8 mouse cellular contexts compared by ENCODE assay signal in the genomic region with DNA sequence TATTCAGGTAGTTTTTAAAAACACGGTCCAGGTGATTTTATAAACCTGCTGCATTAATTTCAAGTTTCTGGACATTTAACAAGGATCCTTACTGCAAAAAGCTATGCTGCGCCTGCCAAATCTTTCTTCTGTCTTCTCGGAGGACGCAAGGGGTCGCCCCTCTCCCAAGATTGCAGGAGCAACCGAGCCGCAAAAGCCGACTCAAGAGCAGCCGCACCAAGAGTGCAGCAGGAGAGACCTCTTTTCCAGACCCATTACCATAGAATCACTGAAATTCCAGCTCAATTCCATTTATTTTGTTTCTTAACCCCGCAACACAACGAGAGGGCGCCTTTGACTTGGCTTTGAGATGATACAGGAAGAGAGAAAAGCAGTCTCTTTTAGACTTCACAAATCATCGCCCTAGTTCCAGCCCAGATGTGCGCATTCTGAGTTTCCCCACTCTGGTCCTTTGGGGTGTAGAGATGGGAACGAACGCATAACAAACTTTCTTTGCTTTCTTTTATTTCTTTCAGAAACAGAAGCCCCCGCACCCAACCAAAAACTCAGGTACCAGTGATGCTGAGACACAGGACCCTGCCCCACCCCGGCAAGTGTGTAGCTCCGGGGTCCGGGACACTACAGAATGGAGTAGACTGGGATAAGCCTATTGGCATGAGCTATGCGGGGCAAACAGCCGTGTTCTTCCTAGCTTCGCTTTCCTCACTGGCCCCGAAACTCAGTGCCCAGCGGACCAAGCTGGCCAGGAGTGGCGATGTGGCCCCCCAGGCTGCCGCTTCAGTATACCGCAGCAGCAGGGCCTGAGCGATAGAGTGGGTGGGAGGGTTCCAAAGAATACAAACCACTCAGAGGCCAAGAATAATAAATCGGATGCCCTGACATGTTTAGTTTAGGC. TPM values are rescaled to one million over a fixed set of nuclear protein-coding genes. Genes with fewer than 3 reads are reported as not detected.
DNase-seq lines count a peak whose midpoint lies in the region; ATAC-seq and TF ChIP-seq lines count a peak whose summit lies in the region.

No protein-coding gene starts in this region.

- H3K9me3 ChIP-seq in G1E (replicated peaks), result no peaks in the 10 kb centered on the region
- no peaks in the 10 kb centered on the region for H3K9me3 ChIP-seq in liver, embryonic 15.5 days (replicated peaks)
- no peaks in the 10 kb centered on the region for H3K9me3 ChIP-seq in neural tube, embryonic 14.5 days (ENCODE audit: control insufficient read depth, low read length)

- intact Hi-C loops in heart, postnatal 36 days (cut with DNase I), result loop anchor here (2.0 to 5.0 kb wide), 2 partner anchors 269 to 886 kb away; no protein-coding TSS in a partner anchor

- 0 out of 2 replicates have a peak overlapping the region, but pooled peaks have one; percentile 1 for H3K4me2 ChIP-seq in liver, embryonic 15.5 days
- peak overlapping the region; percentile 99 for H3K4me2 ChIP-seq in neural tube, embryonic 14.5 days (ENCODE audit: low read depth, low read length)

- peaks cover 29% of the 10 kb centered on the region for H3K4me1 ChIP-seq in G1E (ENCODE audit: insufficient read depth, low read depth, low read length)
- H3K4me1 ChIP-seq in liver, embryonic 15.5 days (replicated peaks), result 0 out of 2 replicates have a peak, but pooled peaks cover 2% of the 10 kb centered on the region
- peaks cover 11% of the 10 kb centered on the region for H3K4me1 ChIP-seq in neural tube, embryonic 14.5 days (ENCODE audit: control insufficient read depth, insufficient read depth, low read length)

- ATAC-seq in G1E (ENCODE audit: extremely low read depth, insufficient number of reproducible peaks, low FRiP score, poor library complexity, severe bottlenecking), result peak; percentile 68; the same call in 1 of the 2 replicates
- ATAC-seq in liver, embryonic 15.5 days (ENCODE audit: insufficient read depth), result no peak
- peak; percentile 83 for ATAC-seq in neural tube, embryonic 14.5 days (ENCODE audit: low read depth)

- peak; percentile 14 for DNase-seq in G1E (ENCODE audit: low spot score)
- DNase-seq in cerebellum, adult 8-10 months, result peak; percentile 53
- DNase-seq in forelimb bud, embryonic 11.5 days (ENCODE audit: low read depth, low spot score), result peak; percentile 82
- DNase-seq in heart, postnatal 36 days, result peak; percentile 46 to 70
- peak; percentile 77 for DNase-seq in layer of hippocampus, adult 11-12 months (ENCODE audit: low spot score)
- DNase-seq in thymus, postnatal 25 days, result peak; percentile 11

- no peak overlapping the region for H3K9ac ChIP-seq in liver, embryonic 15.5 days
- H3K9ac ChIP-seq in neural tube, embryonic 14.5 days (replicated peaks; ENCODE audit: low read depth, low read length), result no peak overlapping the region

- H3K4me3 ChIP-seq in G1E (ENCODE audit: low read depth, low read length), result peak overlapping the region; percentile 32; the same call in 1 of the 2 replicates
- peak overlapping the region; percentile 24; the same call in 1 of the 2 replicates for H3K4me3 ChIP-seq in liver, embryonic 15.5 days (replicated peaks)
- H3K4me3 ChIP-seq in neural tube, embryonic 14.5 days (ENCODE audit: low read depth, low read length), result peak overlapping the region; percentile 59

- 1% methylated on average over 30 of the region's 30 CpGs for WGBS in liver, embryonic 15.5 days (ENCODE audit: insufficient replicate concordance)
- WGBS in neural tube, embryonic 14.5 days, result 1% methylated on average over 30 of the region's 30 CpGs

- TF ChIP-seq CTCF in G1E (IDR thresholded peaks at IDR 0.05; ENCODE audit: low read depth, low read length), result no peak

- H3K27ac ChIP-seq in liver, embryonic 15.5 days (replicated peaks), result no peak overlapping the region
- no peak overlapping the region for H3K27ac ChIP-seq in neural tube, embryonic 14.5 days (ENCODE audit: low read depth, low read length)

- H3K36me3 ChIP-seq in G1E (replicated peaks), result no peaks in the 10 kb centered on the region
- H3K36me3 ChIP-seq in liver, embryonic 15.5 days (replicated peaks), result no peaks in the 10 kb centered on the region
- H3K36me3 ChIP-seq in neural tube, embryonic 14.5 days (ENCODE audit: control insufficient read depth, insufficient read depth, low read length), result no peaks in the 10 kb centered on the region

- peaks cover 38% of the 10 kb centered on the region for H3K27me3 ChIP-seq in G1E (ENCODE audit: insufficient read depth, low read length)
- H3K27me3 ChIP-seq in liver, embryonic 15.5 days, result peaks cover 53% of the 10 kb centered on the region
- H3K27me3 ChIP-seq in neural tube, embryonic 14.5 days (ENCODE audit: control insufficient read depth, insufficient read depth, low read length), result peaks cover 4% of the 10 kb centered on the region; the same call in 1 of the 2 replicates

RNA-seq across cellular contexts. Expression of a gene that starts 2.6 kb away (rescaled TPM):
- total RNA-seq in G1E (2014; fragmentation: Nextera tagmentation) (6.5 and 6.7 TPM in 2 replicates), G1E (2017) (6.1 and 6.3 TPM in 2 replicates)
- 0.75 and 0.79 TPM in 2 replicates for polyA plus RNA-seq in G1E (2012)
- total RNA-seq in heart, postnatal 36 days (2021), result under 1 TPM; 0.11 TPM
- 1.6 and 1.8 TPM in 2 replicates for polyA plus RNA-seq in liver, embryonic 15.5 days (2015; fragmentation: Nextera tagmentation; extraction: Ambion mirVana)
- polyA plus RNA-seq in neural tube, embryonic 14.5 days (2014; fragmentation: Nextera tagmentation; extraction: Ambion mirVana), result 3.8 and 4.2 TPM in 2 replicates

Comparison
In these comparisons a context has a peak if more than half of its experiments do, and no peak if none do; other contexts are left out.
1. DNase-seq: peak in every context shown above with its lines; median percentile 82 in forelimb bud, embryonic 11.5 days; 77 in layer of hippocampus, adult 11-12 months; 58 in heart, postnatal 36 days; 53 in cerebellum, adult 8-10 months; 14 in G1E; 11 in thymus, postnatal 25 days.